In genomic region chr19:57229161-57229560, GRCm38 (mm10) we compare ENCODE assay signal across 26 mouse cellular contexts.
"Had no signal": no experiment of that assay in that cellular context is flagged by ENCODE, and none has a peak within 500 bp of the region (broad histone marks: within the 10 kb centered on the region; RNA-seq: fewer than 3 reads in every experiment).

No protein-coding gene starts in this region.

- H3K27ac ChIP-seq: gastrocnemius, adult 2 months; heart, adult 2 months; heart, embryonic 10.5 days; hindbrain, embryonic 10.5 days; hindbrain, embryonic 12.5 days; hindbrain, embryonic 14.5 days; intestine, embryonic 15.5 days; layer of hippocampus, adult 2 months; limb, embryonic 13.5 days; limb, embryonic 15.5 days; liver, embryonic 12.5 days; liver, embryonic 14.5 days had no signal

- H3K27me3 ChIP-seq: heart, embryonic 12.5 days; hindbrain, embryonic 12.5 days; intestine, embryonic 15.5 days; limb, embryonic 13.5 days; limb, embryonic 15.5 days; liver, embryonic 12.5 days had no signal

- ATAC-seq: hindbrain, embryonic 16.5 days; inflammation-experienced regulatory T-cells, adult 6 months; intestine, embryonic 15.5 days; intestine, postnatal 0 days; liver, embryonic 12.5 days had no signal

- H3K9ac ChIP-seq: heart, embryonic 12.5 days; hindbrain, embryonic 12.5 days; hindbrain, embryonic 14.5 days; intestine, embryonic 15.5 days; limb, embryonic 13.5 days; limb, embryonic 15.5 days; liver, embryonic 12.5 days; liver, embryonic 14.5 days had no signal

- H3K4me2 ChIP-seq: heart, embryonic 12.5 days; hindbrain, embryonic 12.5 days; hindbrain, embryonic 14.5 days; intestine, embryonic 15.5 days; limb, embryonic 13.5 days; limb, embryonic 15.5 days; liver, embryonic 12.5 days had no signal

- H3K9me3 ChIP-seq: heart, embryonic 10.5 days; heart, embryonic 12.5 days; hindbrain, embryonic 10.5 days; hindbrain, embryonic 12.5 days; intestine, embryonic 15.5 days; limb, embryonic 13.5 days; limb, embryonic 15.5 days; liver, embryonic 12.5 days had no signal

- H3K4me1 ChIP-seq: heart, embryonic 10.5 days; heart, embryonic 12.5 days; hindbrain, embryonic 10.5 days; hindbrain, embryonic 12.5 days; intestine, embryonic 15.5 days; limb, embryonic 13.5 days; limb, embryonic 15.5 days; liver, embryonic 12.5 days had no signal

- H3K4me3 ChIP-seq: gastrocnemius, adult 2 months; heart, adult 2 months; heart, embryonic 10.5 days; heart, embryonic 12.5 days; hindbrain, embryonic 10.5 days; hindbrain, embryonic 12.5 days; intestine, embryonic 15.5 days; layer of hippocampus, adult 2 months; limb, embryonic 13.5 days; limb, embryonic 15.5 days; liver, embryonic 12.5 days had no signal

- H3K36me3 ChIP-seq: heart, embryonic 10.5 days; heart, embryonic 12.5 days; hindbrain, embryonic 10.5 days; hindbrain, embryonic 12.5 days; intestine, embryonic 15.5 days; limb, embryonic 13.5 days; limb, embryonic 15.5 days; liver, embryonic 12.5 days had no signal

- DNase-seq: gastrocnemius, adult 2 months; gastrocnemius, postnatal 10 days; gastrocnemius, postnatal 25 days; heart, postnatal 10 days; heart, postnatal 4 days; kidney, adult 18-20 months; kidney, adult 8-10 months; kidney, postnatal 10 days; kidney, postnatal 25 days; kidney, postnatal 4 days; left cerebral cortex, postnatal 4 days had no signal
